Mouse (Mus musculus) thymus, adult 2 months (tissue): ENCODE results near the gene Mypn.

Experiments
- CTCF ChIP-seq: fragments of 200-500 bp; IDR thresholded peaks from 2 replicates; pipeline ENCODE4 v1.5.1; 2012; ENCODE audit warnings: mild to moderate bottlenecking, control low read depth, low read length, moderate library complexity, borderline replicate concordance; ENCODE audit not compliant: control insufficient read depth, poor library complexity, insufficient read depth; ENCODE audit errors: extremely low read depth
- POLR2A ChIP-seq: fragments of 200-500 bp; IDR thresholded peaks from 2 replicates; pipeline ENCODE4 v1.6.1; 2012; ENCODE audit warnings: mild to moderate bottlenecking, low read length, control low read depth, moderate library complexity; ENCODE audit not compliant: control insufficient read depth, poor library complexity, insufficient read depth; ENCODE audit errors: extremely low read depth

DNA sequence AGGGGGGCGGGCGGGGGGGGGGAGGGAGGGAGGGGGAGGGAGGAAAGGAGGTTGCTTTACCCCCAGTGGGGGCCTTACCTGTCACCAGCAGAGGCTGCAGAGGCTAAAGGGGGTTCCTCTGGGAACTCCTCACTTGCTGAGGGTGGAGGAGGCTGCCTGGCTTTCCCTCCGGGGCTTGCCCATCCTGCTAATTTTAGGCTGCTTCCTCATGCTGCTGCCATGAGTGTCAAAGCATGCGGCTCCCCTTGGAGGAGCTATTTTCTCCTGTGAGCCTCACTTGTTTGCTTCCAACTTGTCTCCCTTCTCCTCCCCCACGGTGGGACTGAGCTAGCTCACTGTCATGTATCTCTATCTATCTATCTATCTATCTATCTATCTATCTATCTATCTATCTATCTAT is 27.1 kb upstream of the Mypn start:
- TF ChIP-seq POLR2A, result no peak
- no peak for TF ChIP-seq CTCF
